Mouse (Mus musculus) intestine, embryonic 16.5 days (tissue): ENCODE measurements around the gene Tle2. TPM values are rescaled to one million over a fixed set of nuclear protein-coding genes. Genes with fewer than 3 reads are reported as not detected.
A peak's percentile ranks its signal among the peaks of the same experiment; 100 is the strongest.

Experiments
- ATAC-seq: fragments of 200-750 bp; cut with Nextera tagmentation; 2 replicates; pipeline ENCODE4 v1.8.0; 2017; ENCODE audit warnings: moderate TSS enrichment, moderate library complexity
- H3K27ac ChIP-seq: fragments of 300-500 bp; sonication (generic); 2 replicates; pipeline ENCODE4 v1.5.1; 2014; ENCODE audit warnings: mild to moderate bottlenecking, low read length
- H3K27me3 ChIP-seq: fragments of 300-500 bp; sonication (generic); replicated peaks from 2 replicates; pipeline ENCODE4 v1.6.1; 2014; ENCODE audit warnings: low read length, control low read depth, mixed read lengths; ENCODE audit not compliant: control insufficient read depth, insufficient read depth
- H3K36me3 ChIP-seq: fragments of 300-500 bp; sonication (generic); 2 replicates; pipeline ENCODE4 v1.6.1; 2014; ENCODE audit warnings: low read length, control low read depth; ENCODE audit not compliant: control insufficient read depth, insufficient read depth
- H3K4me1 ChIP-seq: fragments of 300-500 bp; sonication (generic); 2 replicates; pipeline ENCODE4 v1.6.1; 2014; ENCODE audit warnings: low read length, control low read depth, mixed read lengths; ENCODE audit not compliant: control insufficient read depth, insufficient read depth
- H3K4me2 ChIP-seq: fragments of 300-500 bp; sonication (generic); 2 replicates; pipeline ENCODE4 v1.6.1; 2014; ENCODE audit warnings: low read depth, low read length, control low read depth
- H3K4me3 ChIP-seq: fragments of 300-500 bp; sonication (generic); 2 replicates; pipeline ENCODE4 v1.5.1; 2014; ENCODE audit warnings: mild to moderate bottlenecking, low read length
- H3K9ac ChIP-seq: fragments of 300-500 bp; sonication (generic); 2 replicates; pipeline ENCODE4 v1.6.1; 2014; ENCODE audit warnings: low read depth, low read length
- H3K9me3 ChIP-seq: fragments of 300-500 bp; sonication (generic); 2 replicates; pipeline ENCODE4 v1.6.1; 2016; ENCODE audit warnings: low read length, control low read depth; ENCODE audit not compliant: control insufficient read depth
- WGBS: fragments of 180-500 bp; shearing (Covaris S2); extraction: QIAGEN DNeasy Blood & Tissue Kit; methylation state at CpG from one replicate; pipeline ENCODE4 v1.1.7; 2014; 5-methylcytosine and 5-hydroxymethylcytosine counted together
- polyA plus RNA-seq: library from polyadenylated mRNA; unstranded; fragments of >200 nt; fragmentation: Nextera tagmentation; extraction: Ambion mirVana; gene quantifications from 2 replicates; pipeline ENCODE4 v1.2.1, GENCODE M21; 2015

Tle2 gene
- polyA plus RNA-seq, 1 experiment from 2014 or later = 12.6 TPM

- WGBS = 56% methylated on average over 7 of the region's 7 CpGs
- peak overlapping the region; percentile 59 for H3K4me2 ChIP-seq
- H3K9ac ChIP-seq = peak overlapping the region; percentile 99
- 0 out of 2 replicates have a peak, but pooled peaks have one; percentile 1 for ATAC-seq
- H3K9me3 ChIP-seq = no peaks in the 10 kb centered on the region
- peaks cover 12% of the 10 kb centered on the region; the same call in 1 of the 2 replicates for H3K36me3 ChIP-seq
- H3K4me3 ChIP-seq = peak overlapping the region; percentile 99
- H3K27ac ChIP-seq = peak overlapping the region; percentile 88
- H3K27me3 ChIP-seq = no peaks in the 10 kb centered on the region
- H3K4me1 ChIP-seq = peaks cover 40% of the 10 kb centered on the region
Measured at GRCm38 (mm10) chr10:81542727-81543460, 31.5 kb upstream of the Tle2 start.

GRCm38 (mm10) chr10:81543633-81544032 is 30.7 kb upstream of the Tle2 start:
- 70% methylated on average over 1 of the region's 1 CpGs for WGBS
- ATAC-seq = no peak
- peak overlapping the region; percentile 88 for H3K27ac ChIP-seq
- H3K36me3 ChIP-seq = peaks cover 12% of the 10 kb centered on the region; the same call in 1 of the 2 replicates
- H3K9ac ChIP-seq = peak overlapping the region; percentile 99
- peak overlapping the region; percentile 59 for H3K4me2 ChIP-seq
- H3K4me3 ChIP-seq = peak overlapping the region; percentile 99
- H3K9me3 ChIP-seq = no peaks in the 10 kb centered on the region
- peaks cover 43% of the 10 kb centered on the region for H3K4me1 ChIP-seq
- no peaks in the 10 kb centered on the region for H3K27me3 ChIP-seq

GRCm38 (mm10) chr10:81544296-81545160 is 29.8 kb upstream of the Tle2 start:
- no peak for ATAC-seq
- Histone ChIP-seq H3K4me1 (peaks cover 44% of the 10 kb centered on the region), H3K27ac (peak overlapping the region; percentile 88), H3K9me3 (no peaks in the 10 kb centered on the region), H3K9ac (peak overlapping the region; percentile 99), H3K4me2 (peak overlapping the region; percentile 59), H3K36me3 (peaks cover 6% of the 10 kb centered on the region; the same call in 1 of the 2 replicates), H3K27me3 (no peaks in the 10 kb centered on the region), H3K4me3 (peak overlapping the region; percentile 99)
- WGBS = under 1% methylated on average over 92 of the region's 93 CpGs

- Histone ChIP-seq H3K27me3 (no peaks in the 10 kb centered on the region), H3K36me3 (peaks cover 2% of the 10 kb centered on the region; the same call in 1 of the 2 replicates), H3K9ac (peak within 1 kb of the TSS; percentile 99), H3K27ac (peak within 1 kb of the TSS; percentile 98), H3K9me3 (no peaks in the 10 kb centered on the region), H3K4me1 (peaks cover 46% of the 10 kb centered on the region), H3K4me3 (peak within 1 kb of the TSS; percentile 99), H3K4me2 (peak within 1 kb of the TSS; percentile 71)
- peak; percentile 85 for ATAC-seq
- under 1% methylated on average over 58 of the region's 59 CpGs for WGBS
Measured at GRCm38 (mm10) chr10:81545161-81545747, 29.1 kb upstream of the Tle2 start, which contains the start of gene Gna11. Gna11 (minus strand) TSS chr10:81545190.

GRCm38 (mm10) chr10:81546332-81546731 is 28.0 kb upstream of the Tle2 start:
- Histone ChIP-seq H3K4me2 (peak overlapping the region; percentile 44), H3K27ac (peak overlapping the region; percentile 98)
- WGBS = 47% methylated on average over 5 of the region's 5 CpGs

GRCm38 (mm10) chr10:81546788-81547571 is 27.4 kb upstream of the Tle2 start:
- peak overlapping the region; percentile 95 for H3K27ac ChIP-seq
- 78% methylated on average over 13 of the region's 13 CpGs for WGBS
- peak overlapping the region; percentile 35 for H3K4me2 ChIP-seq
- no peaks in the 10 kb centered on the region for H3K27me3 ChIP-seq
- no peaks in the 10 kb centered on the region for H3K9me3 ChIP-seq
- peaks cover 41% of the 10 kb centered on the region for H3K4me1 ChIP-seq
- H3K4me3 ChIP-seq = 0 out of 2 replicates have a peak overlapping the region, but pooled peaks have one; percentile 11
- no peaks in the 10 kb centered on the region for H3K36me3 ChIP-seq
- ATAC-seq = no peak
- H3K9ac ChIP-seq = peak overlapping the region; percentile 29; the same call in 1 of the 2 replicates

More at GRCm38 (mm10) chr10:81546332-81546731, 28.0 kb upstream of the Tle2 start:
- Histone ChIP-seq H3K4me1 (peaks cover 41% of the 10 kb centered on the region), H3K36me3 (no peaks in the 10 kb centered on the region), H3K27me3 (no peaks in the 10 kb centered on the region), H3K9ac (peak overlapping the region; percentile 61), H3K4me3 (peak overlapping the region; percentile 32; the same call in 1 of the 2 replicates), H3K9me3 (no peaks in the 10 kb centered on the region)
- peak; percentile 65 for ATAC-seq

GRCm38 (mm10) chr10:81548944-81549343 is 25.4 kb upstream of the Tle2 start:
- ATAC-seq = peak; percentile 12
- H3K4me2 ChIP-seq = peak overlapping the region; percentile 6
- peaks cover 23% of the 10 kb centered on the region for H3K4me1 ChIP-seq
- H3K36me3 ChIP-seq = no peaks in the 10 kb centered on the region
- no peaks in the 10 kb centered on the region for H3K27me3 ChIP-seq
- H3K4me3 ChIP-seq = no peak overlapping the region
- H3K9ac ChIP-seq = peak overlapping the region; percentile 33
- no peaks in the 10 kb centered on the region for H3K9me3 ChIP-seq
- H3K27ac ChIP-seq = peak overlapping the region; percentile 92
- WGBS = 46% methylated on average over 5 of the region's 5 CpGs

- no peaks in the 10 kb centered on the region for H3K27me3 ChIP-seq
- H3K9me3 ChIP-seq = no peaks in the 10 kb centered on the region
- 17% methylated on average over 7 of the region's 7 CpGs for WGBS
- H3K4me3 ChIP-seq = no peak overlapping the region
- no peak overlapping the region for H3K4me2 ChIP-seq
- no peak for ATAC-seq
- H3K9ac ChIP-seq = peak overlapping the region; percentile 33; the same call in 1 of the 2 replicates
- peaks cover 21% of the 10 kb centered on the region for H3K4me1 ChIP-seq
- no peaks in the 10 kb centered on the region for H3K36me3 ChIP-seq
- peak overlapping the region; percentile 92 for H3K27ac ChIP-seq
Measured at GRCm38 (mm10) chr10:81550257-81550656, 24.1 kb upstream of the Tle2 start.
